In the genomic region with DNA sequence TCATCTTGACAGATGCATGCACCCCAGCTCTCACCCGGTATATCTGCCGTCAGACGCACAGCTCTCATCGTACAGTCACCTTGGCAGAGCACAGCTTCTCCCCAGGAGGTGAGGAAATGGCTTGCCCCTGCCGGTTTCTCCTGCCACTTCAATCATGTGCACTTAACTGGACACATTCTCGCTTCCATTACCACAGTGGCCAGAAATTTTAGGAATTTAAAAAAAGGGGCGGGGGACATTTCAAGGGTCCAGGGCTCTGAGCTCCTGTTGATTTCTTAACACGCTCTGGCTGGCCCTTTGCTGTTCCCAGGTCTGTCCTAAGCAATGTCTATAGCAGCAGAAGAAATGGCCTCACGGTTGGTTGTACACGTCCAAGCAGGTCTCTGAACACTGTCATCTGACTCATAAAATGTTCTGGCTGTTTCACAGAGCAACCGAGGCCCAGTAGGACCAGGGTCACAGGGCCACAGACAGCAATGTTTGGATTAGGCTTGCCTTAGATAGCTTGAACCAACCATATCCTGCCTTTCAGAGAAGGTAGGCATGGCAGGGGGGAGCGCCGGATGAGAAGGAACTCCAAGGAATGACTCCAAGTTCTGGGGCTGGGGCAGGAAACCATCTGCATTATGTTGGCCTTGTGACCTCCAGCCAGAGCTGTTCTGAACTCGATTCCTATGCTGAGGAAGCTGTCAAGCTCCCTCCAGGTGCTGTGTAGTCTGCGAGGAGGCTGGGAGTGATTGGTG, we compare ENCODE assay signal across 12 mouse cellular contexts. TPM values are rescaled to one million over a fixed set of nuclear protein-coding genes. Genes with fewer than 3 reads are reported as not detected.
DNase-seq lines count a peak whose midpoint lies in the region.
"Had no signal": no experiment of that assay in that cellular context is flagged by ENCODE, and none has a peak within 500 bp of the region (broad histone marks: within the 10 kb centered on the region; RNA-seq: fewer than 3 reads in every experiment).

No protein-coding gene starts in this region.

- peak; percentile 14 for DNase-seq in adrenal gland, postnatal 14 days
- DNase-seq in adrenal gland, postnatal 4 days (ENCODE audit: low spot score in 2 of 2) = no peak
- DNase-seq in kidney, postnatal 10 days = peak; percentile 35
- DNase-seq in kidney, adult 18-20 months = no peak
- DNase-seq in embryo, embryonic 10 days (ENCODE audit: low spot score) = peak; percentile 59
- DNase-seq in lung, postnatal 10 days = peak; percentile 39
- DNase-seq in B cell, adult 2 months = no peak
- DNase-seq in gastrocnemius, postnatal 14 days = no peak
- DNase-seq: cerebellum, postnatal 25 days; right cerebral cortex, adult 18-20 months; thymus, postnatal 36 days had no signal

- intact Hi-C loops in gastrocnemius, postnatal 14 days (cut with DNase I; ENCODE audit: low total_unique reads) = no loop called here

RNA-seq across cellular contexts. Expression of a gene that starts 21.0 kb away (rescaled TPM):
- total RNA-seq in adrenal gland, postnatal 14 days (2021) = 169 and 183 TPM in 2 replicates
- 10 to 100 TPM; 50.1 to 55.6 TPM for total RNA-seq in adrenal gland, postnatal 4 days (2021)
- 10 to 100 TPM; 36.6 to 39.8 TPM for total RNA-seq in gastrocnemius, postnatal 14 days (2021)

RNA-seq across cellular contexts. Expression of a gene that starts 32.1 kb away (rescaled TPM):
- total RNA-seq in adrenal gland, postnatal 14 days (2021) = 0.34 and 0.59 TPM in 2 replicates
- under 1 TPM; 0.20 to 0.37 TPM for total RNA-seq in adrenal gland, postnatal 4 days (2021)
- total RNA-seq in gastrocnemius, postnatal 14 days (2021) = under 1 TPM in 1 of 2 experiments, not detected in 1; 0.07 TPM
- total RNA-seq: gastrocnemius, postnatal 36 days had no signal

RNA-seq across cellular contexts. Expression of a gene that starts 52.7 kb away (rescaled TPM):
- total RNA-seq in adrenal gland, postnatal 14 days (2021) = 167 and 170 TPM in 2 replicates
- total RNA-seq in adrenal gland, postnatal 4 days (2021) = 100 to 1,000 TPM; 184 to 192 TPM
- total RNA-seq in gastrocnemius, postnatal 14 days (2021) = 100 to 1,000 TPM; 100 to 114 TPM

Comparison
In these comparisons a context has a peak if more than half of its experiments do, and no peak if none do; other contexts are left out.
1. DNase-seq: peak in adrenal gland, postnatal 14 days (single experiment), kidney, postnatal 10 days (single experiment), embryo, embryonic 10 days (single experiment) and lung, postnatal 10 days (single experiment); none in adrenal gland, postnatal 4 days (0 of 2), kidney, adult 18-20 months (single experiment), B cell, adult 2 months (0 of 2) and gastrocnemius, postnatal 14 days (single experiment).